Mouse (Mus musculus) forebrain, postnatal 0 days (tissue): ENCODE measurements around the gene Prkca. TPM values are rescaled to one million over a fixed set of nuclear protein-coding genes. Genes with fewer than 3 reads are reported as not detected.

Source experiments
- ATAC-seq: fragments of 200-750 bp; cut with Nextera tagmentation; 2 replicates; pipeline ENCODE4 v1.8.0; 2017; ENCODE audit warnings: mild to moderate bottlenecking, moderate library complexity
- DNase-seq: peaks from one replicate; pipeline ENCODE4 v3.0.0-alpha.2; 2015
- H3K27ac ChIP-seq: fragments of 300-500 bp; sonication (generic); 2 replicates; pipeline ENCODE4 v1.5.1; 2014; ENCODE audit warnings: low read depth, mild to moderate bottlenecking, antibody characterized with exemption, low read length, moderate library complexity, mixed read lengths
- H3K27me3 ChIP-seq: fragments of 300-500 bp; sonication (generic); 2 replicates; pipeline ENCODE4 v1.6.1; 2014; ENCODE audit warnings: mild to moderate bottlenecking, low read length, mixed read lengths; ENCODE audit not compliant: insufficient read depth
- H3K36me3 ChIP-seq: fragments of 300-500 bp; sonication (generic); 2 replicates; pipeline ENCODE4 v1.6.1; 2014; ENCODE audit warnings: mild to moderate bottlenecking, moderate library complexity; ENCODE audit not compliant: insufficient read depth
- H3K4me1 ChIP-seq: fragments of 300-500 bp; sonication (generic); 2 replicates; pipeline ENCODE4 v1.6.1; 2014; ENCODE audit warnings: antibody characterized with exemption; ENCODE audit not compliant: insufficient read depth
- H3K4me2 ChIP-seq: fragments of 300-500 bp; sonication (generic); 2 replicates; pipeline ENCODE4 v1.6.1; 2014; ENCODE audit warnings: low read depth, mild to moderate bottlenecking, moderate library complexity
- H3K4me3 ChIP-seq: fragments of 300-500 bp; sonication (generic); 2 replicates; pipeline ENCODE4 v1.5.1; 2014; ENCODE audit warnings: low read depth, low read length, mixed read lengths
- H3K9ac ChIP-seq: fragments of 300-500 bp; sonication (generic); 2 replicates; pipeline ENCODE4 v1.6.1; 2014; ENCODE audit warnings: mild to moderate bottlenecking
- H3K9me3 ChIP-seq: fragments of 300-500 bp; sonication (generic); 2 replicates; pipeline ENCODE4 v1.6.1; 2016; ENCODE audit warnings: low read length
- CTCF ChIP-seq: sonication (generic); IDR thresholded peaks from 2 replicates; pipeline ENCODE4 v1.5.1; 2016; ENCODE audit warnings: antibody characterized with exemption, control low read depth, low read depth
- WGBS: fragments of 180-500 bp; shearing (Covaris S2); extraction: QIAGEN DNeasy Blood & Tissue Kit; methylation state at CpG from one replicate; pipeline ENCODE4 v1.1.7; 2014; 5-methylcytosine and 5-hydroxymethylcytosine counted together
- polyA plus RNA-seq: library from polyadenylated mRNA; unstranded; fragments of >200 nt; fragmentation: Nextera tagmentation; extraction: Ambion mirVana; gene quantifications from 2 replicates; pipeline ENCODE4 v1.2.1, GENCODE M21; 2015
- total RNA-seq: library from RNA; depleted of rRNA; stranded (reverse); fragments of >200 nt; gene quantifications from 2 replicates; pipeline ENCODE4 v1.2.3, GENCODE M21; 2014

Prkca gene
- total and polyA plus RNA-seq, 2 experiments from 2014 or later, result 5.0 to 30.0 TPM

- H3K9ac ChIP-seq, result no peak overlapping the region
- no peak overlapping the region for H3K4me2 ChIP-seq
- no peak overlapping the region for H3K27ac ChIP-seq
- H3K4me3 ChIP-seq, result no peak overlapping the region
- no peaks in the 10 kb centered on the region for H3K9me3 ChIP-seq
- ATAC-seq (no peak), DNase-seq (no peak)
- no peaks in the 10 kb centered on the region for H3K27me3 ChIP-seq
- peaks cover 5% of the 10 kb centered on the region; the same call in 1 of the 2 replicates for H3K4me1 ChIP-seq
- no peak for TF ChIP-seq CTCF
- 85% methylated on average over 5 of the region's 5 CpGs for WGBS
- no peaks in the 10 kb centered on the region for H3K36me3 ChIP-seq
These were observed 54.5 kb downstream of the Prkca start for GRCm38 (mm10) chr11:108289192-108289591.

- TF ChIP-seq CTCF, result no peak
- no peak for DNase-seq
These were observed 56.4 kb downstream of the Prkca start for GRCm38 (mm10) chr11:108287321-108287720.

GRCm38 (mm10) chr11:108285046-108285445 is 58.7 kb downstream of the Prkca start:
- Histone ChIP-seq H3K27ac (no peak overlapping the region), H3K9me3 (no peaks in the 10 kb centered on the region), H3K9ac (no peak overlapping the region), H3K4me3 (no peak overlapping the region), H3K4me1 (peaks cover 5% of the 10 kb centered on the region; the same call in 1 of the 2 replicates), H3K27me3 (no peaks in the 10 kb centered on the region), H3K36me3 (no peaks in the 10 kb centered on the region), H3K4me2 (no peak overlapping the region)
- WGBS, result 19% methylated on average over 5 of the region's 5 CpGs
- no peak for TF ChIP-seq CTCF
- no peak for DNase-seq
- ATAC-seq, result no peak

More at GRCm38 (mm10) chr11:108287321-108287720, 56.4 kb downstream of the Prkca start:
- no peaks in the 10 kb centered on the region for H3K27me3 ChIP-seq
- 34% methylated on average over 2 of the region's 2 CpGs for WGBS
- no peak overlapping the region for H3K4me3 ChIP-seq
- no peak overlapping the region for H3K4me2 ChIP-seq
- H3K9me3 ChIP-seq, result no peaks in the 10 kb centered on the region
- H3K4me1 ChIP-seq, result peaks cover 5% of the 10 kb centered on the region; the same call in 1 of the 2 replicates
- H3K36me3 ChIP-seq, result no peaks in the 10 kb centered on the region
- no peak overlapping the region for H3K9ac ChIP-seq
- ATAC-seq, result no peak
- H3K27ac ChIP-seq, result no peak overlapping the region

DNA sequence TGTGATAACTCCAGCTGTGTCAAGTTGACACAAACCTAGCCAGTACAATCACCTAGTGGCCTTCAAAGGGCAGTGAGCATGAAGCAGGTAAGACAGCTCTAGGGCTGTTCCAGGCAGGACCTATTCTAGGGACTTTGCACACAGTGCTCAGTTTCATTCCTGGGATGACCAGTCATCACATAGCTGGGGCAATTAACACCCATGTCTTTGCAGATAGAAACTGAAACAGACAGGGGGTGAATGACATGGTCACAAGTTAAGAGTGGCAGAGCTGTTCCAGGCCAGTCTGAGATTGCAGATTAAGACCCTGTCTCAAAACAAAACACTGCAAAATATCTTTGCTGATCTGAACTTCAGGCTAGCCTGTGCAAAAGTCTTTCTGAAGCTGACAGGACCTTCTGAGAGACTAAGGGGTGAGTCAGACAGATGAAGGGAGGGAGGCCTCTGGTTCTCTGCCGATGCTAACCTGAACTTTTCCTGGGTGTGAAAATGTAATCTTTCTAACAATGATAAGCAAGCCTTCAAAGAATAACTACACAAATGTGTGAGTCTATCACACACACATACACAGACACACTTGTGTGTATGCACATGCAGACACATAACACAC is 60.8 kb downstream of the Prkca start:
- 88% methylated on average over 1 of the region's 1 CpGs for WGBS
- no peaks in the 10 kb centered on the region for H3K36me3 ChIP-seq
- ATAC-seq, result no peak

DNA sequence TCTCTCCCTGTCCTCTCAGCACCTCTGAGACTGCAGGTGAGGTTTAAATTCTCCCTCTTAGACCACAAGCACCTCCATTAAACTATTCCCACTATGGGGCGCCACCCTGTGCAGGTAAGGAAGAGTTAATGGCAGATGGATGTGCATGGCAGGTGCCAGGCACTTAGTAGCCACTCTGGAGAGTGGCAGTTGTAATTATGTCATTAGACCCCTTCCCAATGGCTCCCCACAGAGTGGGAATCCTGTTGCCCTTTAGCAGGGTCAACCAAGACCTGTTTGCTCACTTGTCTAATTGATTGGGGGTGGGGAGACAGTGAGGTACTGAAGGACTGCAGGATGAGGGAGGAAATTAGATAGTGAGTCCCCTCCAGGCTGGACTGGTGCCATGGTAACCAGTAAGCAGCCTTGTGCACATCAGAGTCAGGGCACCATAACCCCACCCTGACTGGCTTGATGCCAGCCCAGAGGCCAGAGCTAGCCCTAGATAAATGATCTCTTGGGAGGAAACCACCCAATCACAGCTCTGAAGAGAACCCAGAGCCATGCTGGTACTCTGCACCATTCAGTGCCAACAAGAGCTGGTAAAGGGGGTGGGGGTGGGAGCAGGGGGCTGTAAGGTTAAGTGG is 63.9 kb downstream of the Prkca start:
- 83% methylated on average over 1 of the region's 1 CpGs for WGBS
- no peak for DNase-seq
- no peak for ATAC-seq
- H3K4me3 ChIP-seq, result no peak overlapping the region
- H3K4me2 ChIP-seq, result no peak overlapping the region
- H3K27ac ChIP-seq, result no peak overlapping the region
- H3K9ac ChIP-seq, result no peak overlapping the region
- no peaks in the 10 kb centered on the region for H3K27me3 ChIP-seq
- H3K9me3 ChIP-seq, result no peaks in the 10 kb centered on the region
- H3K4me1 ChIP-seq, result no peaks in the 10 kb centered on the region
- TF ChIP-seq CTCF, result no peak
- no peaks in the 10 kb centered on the region for H3K36me3 ChIP-seq

More for the DNA sequence above, 60.8 kb downstream of the Prkca start:
- Histone ChIP-seq H3K4me1 (peaks cover 5% of the 10 kb centered on the region; the same call in 1 of the 2 replicates), H3K9me3 (no peaks in the 10 kb centered on the region), H3K9ac (no peak overlapping the region), H3K27me3 (no peaks in the 10 kb centered on the region), H3K4me3 (no peak overlapping the region), H3K27ac (no peak overlapping the region), H3K4me2 (no peak overlapping the region)
- no peak for DNase-seq
- no peak for TF ChIP-seq CTCF

DNA sequence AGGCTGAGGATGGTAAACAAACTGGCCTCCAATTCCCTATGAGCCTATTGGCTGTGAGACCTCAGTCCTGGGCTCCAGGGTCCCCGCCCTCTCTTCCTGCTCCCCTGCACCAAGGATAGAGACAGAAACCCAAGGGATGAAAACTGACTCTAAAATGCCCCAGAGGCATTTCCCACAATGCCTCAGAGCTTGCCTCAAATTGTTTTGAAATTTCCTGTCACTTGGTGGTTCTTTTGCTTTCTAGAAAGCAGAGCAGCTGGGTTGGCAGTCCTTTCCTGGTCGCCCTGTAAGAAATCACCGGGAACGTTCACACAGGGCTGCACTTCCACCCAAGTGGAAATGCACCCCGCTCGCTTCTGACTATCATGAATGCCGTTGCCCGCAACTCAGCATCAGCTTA is 66.6 kb downstream of the Prkca start:
- H3K9ac ChIP-seq, result no peak overlapping the region
- DNase-seq (no peak), ATAC-seq (no peak)
- no peak overlapping the region for H3K27ac ChIP-seq
- no peak for TF ChIP-seq CTCF
- H3K4me1 ChIP-seq, result 0 out of 2 replicates have a peak, but pooled peaks cover 7% of the 10 kb centered on the region
- no peaks in the 10 kb centered on the region for H3K9me3 ChIP-seq
- H3K4me3 ChIP-seq, result no peak overlapping the region
- no peaks in the 10 kb centered on the region for H3K36me3 ChIP-seq
- WGBS, result 72% methylated on average over 8 of the region's 8 CpGs
- no peak overlapping the region for H3K4me2 ChIP-seq
- H3K27me3 ChIP-seq, result no peaks in the 10 kb centered on the region

- Histone ChIP-seq H3K36me3 (no peaks in the 10 kb centered on the region), H3K27me3 (no peaks in the 10 kb centered on the region), H3K4me3 (no peak overlapping the region), H3K4me1 (0 out of 2 replicates have a peak, but pooled peaks cover 7% of the 10 kb centered on the region), H3K27ac (no peak overlapping the region), H3K4me2 (no peak overlapping the region), H3K9me3 (no peaks in the 10 kb centered on the region), H3K9ac (no peak overlapping the region)
- 46% methylated on average over 2 of the region's 2 CpGs for WGBS
- no peak for TF ChIP-seq CTCF
- no peak for ATAC-seq
- DNase-seq, result no peak
These were observed 67.6 kb downstream of the Prkca start for GRCm38 (mm10) chr11:108276148-108276547.
